Mouse (Mus musculus) adrenal gland (tissue): ENCODE results near the gene Zdbf2.
"Not testable (repeated sequence)": the region's sequence is repeated elsewhere in the genome, so short reads cannot be mapped to it uniquely, and the experiment has no call there.

ENCODE experiments used
- intact Hi-C: fragments of 180-260 bp; cut with DNase I; formaldehyde crosslinking; loops from one replicate; pipeline ENCODE4 v1.15.1; 2025
- microRNA-seq, 2 experiments: library from miRNA; unstranded; fragments of <30 nt; microRNA quantifications; one replicate each; pipeline ENCODE4; 2019

Zdbf2 gene

DNA sequence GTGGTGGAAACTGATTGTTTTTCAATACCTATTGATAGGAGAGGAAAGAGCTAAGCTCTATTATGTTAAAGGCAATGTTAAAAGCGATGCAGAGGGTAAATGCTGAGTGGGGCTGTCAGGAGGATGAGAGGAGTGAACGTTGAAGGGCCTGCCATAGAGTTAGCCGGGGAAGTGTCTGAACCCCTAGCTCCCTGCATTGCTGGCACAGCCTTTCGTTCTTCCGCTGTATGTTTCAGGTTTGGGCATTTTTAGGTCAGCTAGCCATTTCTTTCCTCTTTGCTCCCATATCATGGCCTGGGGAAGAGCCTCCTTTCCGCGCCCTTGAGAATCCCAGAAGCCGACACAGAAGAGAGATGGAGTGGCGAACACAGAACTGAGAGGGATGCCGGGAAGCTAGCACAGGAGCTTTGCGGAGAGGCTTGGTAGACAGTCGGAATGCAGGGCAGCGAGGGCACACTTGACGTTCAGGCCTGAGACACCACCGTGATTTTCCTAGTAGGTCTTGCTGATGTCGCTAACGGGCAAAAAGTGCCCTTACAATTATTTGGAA, 11.9 kb upstream of the Zdbf2 start:
- intact Hi-C loops: no loop called here

DNA sequence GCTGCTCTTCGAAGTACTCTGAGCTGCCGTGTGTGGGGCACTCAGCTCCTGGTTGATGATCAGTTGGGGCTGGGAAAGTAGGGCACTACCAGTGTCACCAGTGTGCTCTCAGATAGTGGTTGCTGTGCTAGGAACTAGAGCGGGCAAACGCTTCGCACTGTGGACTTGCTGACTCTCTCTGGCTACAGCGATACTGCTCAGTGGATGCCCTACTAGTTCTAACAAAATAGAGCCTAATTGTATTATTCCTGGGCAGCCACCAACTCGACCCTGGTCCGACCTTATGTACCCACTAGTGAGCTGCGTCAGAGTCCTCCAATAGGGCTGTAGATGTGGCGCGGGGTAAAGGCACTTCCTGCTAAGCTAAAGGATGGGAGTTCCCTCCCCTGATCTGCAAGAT, 9.4 kb upstream of the Zdbf2 start:
- intact Hi-C loops: no loop called here

DNA sequence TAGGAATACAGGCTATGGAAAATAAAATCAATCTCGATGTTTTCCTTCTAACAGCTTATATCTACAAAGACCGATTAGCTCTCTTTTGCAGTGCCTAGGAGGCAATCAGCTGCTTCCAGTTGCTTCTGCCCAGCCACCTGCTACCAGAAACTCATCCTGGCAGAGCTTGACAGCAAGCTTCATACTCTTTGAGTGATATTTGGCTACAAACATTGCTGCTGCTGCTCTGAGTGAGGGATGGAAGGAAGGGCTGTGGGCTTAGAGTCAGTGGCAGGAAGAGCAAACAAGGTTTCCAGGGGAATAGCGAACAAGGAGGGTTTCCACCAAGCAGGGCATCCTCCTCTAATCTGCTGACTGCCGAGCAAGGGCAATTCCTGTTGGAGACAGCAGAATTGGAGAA, 7.6 kb upstream of the Zdbf2 start:
- intact Hi-C loops: no loop called here

DNA sequence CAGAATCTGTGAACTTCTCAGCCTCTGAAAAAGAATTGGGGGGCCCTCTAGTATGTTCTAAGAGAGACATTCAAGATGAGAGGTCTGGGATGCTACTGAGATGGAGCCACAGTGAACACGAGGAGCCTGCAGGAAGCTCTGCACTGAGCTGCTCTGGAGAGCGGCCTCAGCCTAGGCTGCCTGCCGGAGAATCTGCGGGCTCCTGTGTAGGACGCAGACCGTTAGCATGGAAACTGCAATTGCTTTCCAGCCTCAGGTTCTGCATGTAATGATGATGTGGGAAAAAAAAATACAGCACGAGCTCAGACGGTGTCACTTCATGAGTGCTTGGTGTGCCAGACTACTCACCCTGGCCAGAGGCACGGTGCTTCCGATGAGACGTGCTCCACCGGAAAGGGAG, 6.9 kb upstream of the Zdbf2 start:
- intact Hi-C loops: no loop called here

DNA sequence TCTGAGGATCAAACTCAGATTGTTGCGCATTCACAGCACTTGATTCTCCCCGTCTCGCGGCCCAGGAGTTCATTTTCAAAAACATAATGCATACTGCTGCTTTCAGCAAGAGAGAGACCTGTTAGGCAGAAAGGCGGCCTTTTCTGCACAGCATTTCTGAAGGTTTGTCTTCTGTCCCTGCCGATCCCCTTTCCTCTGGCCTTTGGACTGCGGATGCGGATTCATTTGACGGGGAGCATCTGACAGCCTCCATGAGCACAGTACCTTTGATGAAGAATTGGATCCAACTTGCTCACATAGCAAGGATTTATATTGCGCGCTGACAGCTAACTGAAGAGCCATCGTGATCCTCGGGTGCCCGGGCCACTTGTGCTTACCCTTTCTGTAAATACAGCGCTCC, 6.3 kb upstream of the Zdbf2 start:
- intact Hi-C loops: no loop called here

DNA sequence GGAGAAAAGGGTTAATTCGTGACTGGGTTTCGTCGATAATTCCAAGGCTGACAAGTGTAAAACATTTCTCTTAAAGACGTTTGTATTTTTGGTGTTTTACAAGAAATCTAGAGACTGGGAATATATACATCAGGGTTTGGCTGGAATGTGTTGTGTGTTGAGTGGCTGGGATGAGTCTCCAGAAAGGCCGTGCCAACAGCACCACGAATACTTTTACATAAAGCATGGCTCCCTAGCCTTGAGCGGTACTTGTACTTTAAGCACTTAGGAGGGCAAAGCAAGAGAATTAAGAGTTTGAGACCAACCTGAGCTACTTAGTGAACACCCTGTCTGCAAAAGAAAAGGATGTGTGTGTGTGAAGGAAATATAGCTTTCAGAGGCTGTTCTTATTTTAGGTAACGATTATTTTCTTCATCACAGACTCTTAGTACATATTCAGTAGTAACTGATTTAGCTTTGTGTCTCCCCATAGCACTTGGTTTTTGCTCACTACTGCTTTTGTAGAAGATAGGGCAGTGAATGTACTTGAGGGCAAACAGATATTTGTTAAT, 865 bp upstream of the Zdbf2 start:
- intact Hi-C loops: no loop called here

DNA sequence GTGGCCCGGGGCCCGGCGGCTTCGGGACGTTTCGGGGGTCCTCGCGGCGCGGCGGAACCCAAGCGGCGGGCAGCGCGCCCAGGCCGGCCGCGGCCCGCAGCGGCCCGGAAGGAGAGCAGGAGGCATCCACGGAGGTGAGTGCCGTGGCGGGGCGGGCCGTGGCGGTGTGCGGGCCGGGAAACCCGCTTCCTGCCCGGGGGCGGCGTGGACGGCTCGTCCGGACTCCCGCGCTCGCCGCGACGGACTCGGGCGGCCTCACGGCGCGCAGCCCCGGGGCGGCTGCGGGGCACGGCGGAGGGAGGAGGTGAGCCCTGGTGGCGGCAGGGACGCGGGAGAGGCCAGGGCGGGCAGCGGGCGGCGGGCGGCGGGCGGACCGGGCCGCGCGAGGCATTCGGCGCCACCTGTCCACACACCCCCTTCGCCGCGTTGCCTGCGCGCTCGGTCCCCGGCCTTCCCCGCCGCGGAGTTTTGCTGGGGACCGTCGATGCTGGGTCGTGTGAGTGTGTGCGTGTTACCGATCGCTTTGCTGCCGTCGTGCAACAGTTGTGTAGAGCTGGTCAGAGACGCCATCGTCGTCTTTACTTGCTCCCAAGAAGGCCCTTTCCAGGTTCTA, 380 bp downstream of the Zdbf2 start:
- intact Hi-C loops: no loop called here

DNA sequence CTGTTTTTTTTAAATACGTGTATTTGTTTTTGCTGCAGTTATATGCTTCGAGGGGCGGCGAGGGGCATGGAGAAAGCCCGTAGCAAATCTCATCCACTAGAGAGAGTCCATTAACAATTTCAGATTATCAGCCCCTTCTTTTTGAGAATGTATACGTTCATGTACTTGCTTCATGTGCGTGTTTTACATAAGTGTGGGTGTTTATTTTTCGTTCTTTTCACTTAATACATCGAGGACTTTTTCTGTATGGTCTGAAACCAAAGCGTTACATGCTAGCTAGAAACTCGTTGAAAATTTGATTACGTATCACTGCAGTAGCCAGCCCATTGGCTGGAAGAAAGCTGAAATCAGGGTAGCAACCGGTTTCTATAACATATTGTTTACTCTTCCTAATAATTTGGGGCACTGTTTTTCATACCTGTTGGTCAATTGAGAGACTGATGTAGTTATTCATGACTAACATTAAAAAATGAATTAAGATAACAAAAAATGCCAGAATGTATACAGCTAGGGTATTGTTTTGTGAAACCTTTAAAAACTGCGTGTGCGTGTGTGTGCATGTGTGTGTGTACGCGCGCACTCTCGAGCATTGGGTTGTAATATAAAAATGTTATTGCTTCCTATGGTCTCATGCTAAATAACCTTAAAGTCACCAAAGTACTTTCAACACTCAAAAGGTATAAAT, 1.1 kb downstream of the Zdbf2 start:
- intact Hi-C loops: no loop called here

DNA sequence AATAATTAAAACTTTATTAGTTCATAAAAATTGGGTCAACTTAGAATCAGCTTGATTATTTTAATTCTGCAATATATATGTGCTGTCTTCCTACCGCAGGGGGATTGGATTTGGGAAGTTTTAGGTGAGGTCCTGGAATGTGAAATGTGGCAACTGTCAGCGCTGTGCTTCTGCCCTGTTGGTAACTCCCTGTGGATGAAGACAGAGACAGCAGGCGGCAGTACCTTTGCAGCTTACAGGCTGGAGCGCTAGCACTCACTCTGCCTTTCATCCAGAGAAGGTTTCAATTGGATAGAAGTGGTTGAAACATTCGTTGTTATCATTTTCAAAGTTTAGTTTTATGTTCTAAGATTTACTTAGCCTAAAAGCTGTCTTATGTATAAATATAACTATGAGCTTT, 5.0 kb downstream of the Zdbf2 start:
- intact Hi-C loops: no loop called here

DNA sequence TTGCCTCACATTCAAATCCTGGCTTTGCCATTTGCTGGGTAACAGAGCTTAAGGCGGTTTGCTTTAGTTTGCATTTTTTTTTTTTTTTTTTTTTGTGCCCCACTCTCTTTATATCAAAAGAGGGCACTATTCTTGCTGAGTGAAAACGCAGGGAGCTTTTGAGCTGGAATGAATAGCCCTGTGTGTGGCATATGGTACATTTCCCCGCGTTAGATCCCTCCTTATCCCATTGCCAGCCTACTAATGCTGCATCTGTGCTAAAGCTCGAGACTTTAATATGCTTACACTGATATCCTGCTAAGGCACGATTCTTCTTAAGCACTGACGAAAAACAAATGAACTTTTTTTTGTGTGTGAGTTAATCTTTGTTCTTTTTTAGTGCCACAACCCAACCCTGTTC, 20.9 kb downstream of the Zdbf2 start:
- intact Hi-C loops: no loop called here

DNA sequence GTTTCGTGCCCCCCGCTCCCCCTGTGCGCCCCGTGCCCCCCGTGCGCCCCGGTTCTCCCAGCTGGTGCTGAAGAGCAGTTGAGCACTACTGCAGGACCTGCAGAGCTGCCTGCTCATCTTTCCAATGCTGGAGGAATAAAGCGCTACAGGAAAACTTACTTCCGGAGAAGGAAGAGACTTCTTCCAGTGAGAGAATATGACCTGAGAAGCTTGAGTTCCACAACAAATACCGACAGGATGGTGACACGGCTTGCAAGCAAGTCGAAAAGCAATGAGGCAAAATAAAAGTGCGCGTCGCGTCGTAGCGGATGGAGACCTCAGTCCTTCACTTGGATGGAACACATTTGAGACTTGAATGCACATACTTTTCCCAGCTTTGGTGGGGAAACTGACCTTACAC, 36.6 kb downstream of the Zdbf2 start:
- intact Hi-C loops: no loop called here

DNA sequence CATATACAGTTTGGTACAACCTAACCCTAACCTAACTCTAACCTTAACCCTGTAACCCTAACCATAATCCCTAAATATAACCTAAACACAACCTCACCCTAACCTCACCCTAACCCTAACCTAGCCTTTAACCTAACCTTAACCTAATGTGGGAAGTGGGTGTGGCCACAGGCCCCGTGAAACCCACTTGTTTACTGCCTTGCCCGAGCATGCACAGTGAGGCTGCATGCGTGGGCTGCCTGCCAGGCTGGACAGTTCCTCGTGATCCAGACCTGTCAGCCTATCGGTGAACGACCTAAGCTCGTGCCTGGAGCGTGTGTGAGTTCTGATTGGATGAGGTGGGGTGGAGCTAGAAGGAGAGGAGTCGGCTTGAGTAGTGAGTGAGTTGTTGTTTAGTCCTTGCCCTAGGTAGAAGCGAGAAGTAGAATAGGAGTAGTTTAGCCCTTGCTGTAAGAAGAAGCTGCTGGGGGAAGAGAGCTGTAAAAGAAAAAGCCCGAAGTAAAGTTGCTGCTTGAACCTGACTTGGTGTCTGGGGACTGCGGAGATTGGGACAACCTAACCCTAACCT, 50.6 kb downstream of the Zdbf2 start:
- intact Hi-C loops: not testable (repeated sequence)

Small RNA genes within 50 kb of the gene (microRNA-seq; reads per million reads assigned to microRNA genes)
- gene Gm24513: 0 to 0.49 reads per million in 2 experiments
